Mouse (Mus musculus): ENCODE results near the gene Ywhag.
A peak's percentile ranks its signal among the peaks of the same experiment; 100 is the strongest.

DNA sequence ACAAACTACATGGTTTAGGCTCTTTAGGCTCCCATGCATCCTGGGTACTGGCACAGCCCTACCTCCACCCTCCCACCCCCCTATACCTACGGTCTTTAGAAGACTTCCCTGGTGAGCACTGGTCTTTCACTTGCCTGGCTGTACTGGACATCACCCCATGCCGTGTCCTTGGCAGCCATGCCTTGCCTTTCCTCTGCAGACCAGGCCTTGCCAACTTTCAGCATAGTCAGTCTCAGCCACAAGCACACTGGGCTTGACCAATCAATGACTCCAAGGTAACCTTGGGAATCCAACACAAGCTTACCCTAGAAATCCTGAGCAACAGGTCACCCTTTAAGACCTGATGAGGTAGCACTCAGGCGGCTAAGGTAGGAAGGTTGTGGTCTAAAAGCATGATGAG lies 17.8 kb downstream of the Ywhag start:
- no peak for TF ChIP-seq MYOD1 (IDR thresholded peaks at IDR 0.05; ENCODE audit: control insufficient read depth in 1 of 3, insufficient read length in 2 of 3, low read depth in 2 of 3)
- TF ChIP-seq MAX (IDR thresholded peaks at IDR 0.05; ENCODE audit: low read depth) = no peak
- no peak for TF ChIP-seq POLR2A (IDR thresholded peaks at IDR 0.05; ENCODE audit: insufficient read length, low read depth)
- TF ChIP-seq REST (IDR thresholded peaks at IDR 0.05; ENCODE audit: insufficient read depth, insufficient read length) = no peak
- TF ChIP-seq USF1 (IDR thresholded peaks at IDR 0.05; ENCODE audit: low read depth) = no peak
- TF ChIP-seq SRF (IDR thresholded peaks at IDR 0.05; ENCODE audit: control insufficient read depth, insufficient read length, low read depth) = no peak
- TF ChIP-seq POLR2AphosphoS2 (IDR thresholded peaks at IDR 0.05; ENCODE audit: insufficient read length, low read depth) = peak; percentile 19
